Mouse (Mus musculus): ENCODE measurements around the gene Lsm12. TPM values are rescaled to one million over a fixed set of nuclear protein-coding genes. Genes with fewer than 3 reads are reported as not detected.

Gene Lsm12
- total RNA-seq, 2 experiments from 2014 or later, result 95.3 to 106 TPM

DNA sequence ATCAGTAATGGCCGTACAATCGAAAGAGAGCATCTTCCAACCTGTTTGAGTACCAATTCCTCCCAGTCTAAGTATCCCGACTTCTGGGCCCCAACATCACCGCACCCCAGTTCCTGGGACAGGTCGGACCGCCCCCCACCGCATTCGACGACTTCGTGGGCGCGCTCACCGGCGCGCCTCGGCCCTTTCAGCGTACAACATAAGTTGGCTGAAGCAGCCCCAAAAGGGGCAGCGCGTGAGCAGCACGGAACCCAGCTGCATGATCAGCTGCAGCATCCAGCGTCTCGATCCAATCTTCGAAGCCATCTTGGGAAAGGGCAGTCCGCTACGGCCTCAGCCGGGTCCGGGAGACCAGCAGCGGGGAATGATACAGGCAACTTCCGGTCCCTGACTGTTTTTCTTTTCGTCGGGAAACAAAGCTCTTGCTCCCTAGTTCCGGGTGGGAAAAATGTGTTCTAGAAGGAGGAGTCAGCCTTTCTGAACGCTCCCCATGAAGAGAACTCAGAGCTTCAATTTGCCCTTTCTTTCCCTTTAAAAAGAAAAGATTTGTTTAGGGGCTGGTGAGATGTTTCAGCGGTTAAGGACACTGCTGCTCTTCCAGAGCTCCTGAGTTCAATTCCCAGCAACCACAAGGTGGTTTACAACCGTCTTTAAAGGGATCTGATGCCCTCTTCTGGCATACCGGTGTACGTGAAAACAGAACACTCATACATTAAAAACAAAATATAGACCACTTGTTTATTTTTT, 28.9 kb downstream of the Lsm12 start, which contains the start of gene Tmem101:
TSS of gene Tmem101 (minus strand) at position 366 of the 747 bp plus-strand sequence.
- intact Hi-C loops (cut with DNase I), result no loop called here
- peak; percentile 52 for TF ChIP-seq CTCF (IDR thresholded peaks at IDR 0.05)
- Histone ChIP-seq H3K27ac (peak within 1 kb of the TSS; percentile 85), H3K4me3 (peak within 1 kb of the TSS; percentile 76)
- DNase-seq, result peak; percentile 94

DNA sequence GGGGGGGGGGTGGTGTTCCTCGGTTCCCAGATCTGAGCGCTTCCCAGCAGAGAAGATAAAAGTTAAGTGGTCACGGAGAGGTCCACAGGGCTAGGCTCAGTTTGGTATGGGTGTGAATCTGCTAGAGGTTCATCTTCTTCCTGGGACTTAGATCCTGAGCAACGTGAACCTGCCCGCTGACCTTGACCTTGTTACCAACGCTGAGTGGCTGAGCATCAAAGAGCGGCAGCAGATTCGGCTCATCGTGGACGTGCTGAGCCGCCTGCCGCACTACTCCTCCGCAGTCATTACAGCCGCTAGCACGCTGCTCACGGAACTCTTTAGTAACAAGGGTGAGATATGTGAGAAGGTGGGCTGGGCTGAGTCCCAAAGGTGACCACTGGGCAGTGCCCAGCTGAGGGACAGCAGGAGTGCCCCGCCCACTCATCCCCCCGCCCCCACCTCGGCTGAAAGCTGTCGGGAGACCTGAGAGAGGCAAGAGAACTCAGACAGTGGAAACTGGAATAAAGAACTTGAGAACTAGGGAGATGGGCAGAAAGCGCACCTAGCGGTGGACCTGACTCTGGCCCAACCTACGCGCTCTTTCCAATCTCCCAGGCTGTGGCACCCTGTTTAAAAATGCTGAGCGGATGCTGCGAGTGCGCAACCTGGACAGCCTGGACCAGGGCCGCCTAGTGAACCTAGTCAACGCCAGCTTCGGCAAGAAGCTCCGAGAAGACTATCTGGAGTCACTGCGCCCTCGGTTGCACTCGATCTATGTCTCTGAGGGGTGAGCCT, 37.7 kb downstream of the Lsm12 start:
- H3K27ac ChIP-seq, result no peak overlapping the region
- intact Hi-C loops (cut with DNase I), result no loop called here
- no peak overlapping the region for H3K4me3 ChIP-seq
- no peak for TF ChIP-seq CTCF (IDR thresholded peaks at IDR 0.05)
- DNase-seq, result no peak

DNA sequence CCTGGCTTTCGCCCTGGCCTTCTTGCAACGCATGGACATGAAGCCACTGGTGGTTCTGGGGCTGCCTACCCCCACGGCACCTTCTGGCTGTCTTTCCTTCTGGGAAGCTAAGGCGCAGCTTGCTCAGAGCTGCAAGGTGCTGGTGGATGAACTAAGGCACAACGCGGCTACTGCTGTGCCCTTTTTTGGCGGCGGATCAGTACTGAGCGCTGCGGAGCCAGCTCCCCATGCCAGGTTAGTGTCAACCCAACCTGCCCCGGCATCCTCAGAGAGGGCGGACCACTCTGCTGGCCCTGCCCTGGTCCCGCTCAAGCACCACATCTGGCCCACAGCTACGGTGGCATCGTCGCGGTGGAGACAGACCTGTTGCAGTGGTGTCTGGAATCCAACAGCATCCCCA, 38.6 kb downstream of the Lsm12 start:
- Histone ChIP-seq H3K4me3 (no peak overlapping the region), H3K27ac (no peak overlapping the region)
- no peak for TF ChIP-seq CTCF (IDR thresholded peaks at IDR 0.05)
- no peak for DNase-seq
- intact Hi-C loops (cut with DNase I), result no loop called here

DNA sequence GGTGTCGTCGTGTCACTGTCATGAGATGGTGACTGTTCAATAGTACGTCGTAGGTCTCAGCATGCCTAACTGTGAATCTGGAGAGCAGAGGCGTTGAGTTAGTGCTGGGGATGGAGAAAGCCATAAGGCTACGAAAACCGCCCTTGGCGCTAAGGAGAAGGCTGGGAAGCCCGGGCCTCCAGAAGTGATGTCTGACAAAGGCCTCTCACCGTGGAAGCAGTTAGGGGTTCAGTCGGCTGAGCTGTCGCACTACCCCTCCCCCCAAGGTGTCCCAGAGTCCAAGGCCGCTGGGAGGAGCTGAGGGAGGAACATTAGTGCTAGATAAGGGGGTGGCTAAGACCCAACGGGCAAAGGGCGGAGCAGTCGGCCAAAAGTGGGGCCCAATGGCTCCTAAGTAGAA, 39.1 kb downstream of the Lsm12 start:
- intact Hi-C loops (cut with DNase I), result no loop called here
- Histone ChIP-seq H3K27ac (no peak overlapping the region), H3K4me3 (peak overlapping the region; percentile 55; the same call in 1 of the 2 replicates)
- DNase-seq, result no peak
- TF ChIP-seq CTCF (IDR thresholded peaks at IDR 0.05), result no peak

DNA sequence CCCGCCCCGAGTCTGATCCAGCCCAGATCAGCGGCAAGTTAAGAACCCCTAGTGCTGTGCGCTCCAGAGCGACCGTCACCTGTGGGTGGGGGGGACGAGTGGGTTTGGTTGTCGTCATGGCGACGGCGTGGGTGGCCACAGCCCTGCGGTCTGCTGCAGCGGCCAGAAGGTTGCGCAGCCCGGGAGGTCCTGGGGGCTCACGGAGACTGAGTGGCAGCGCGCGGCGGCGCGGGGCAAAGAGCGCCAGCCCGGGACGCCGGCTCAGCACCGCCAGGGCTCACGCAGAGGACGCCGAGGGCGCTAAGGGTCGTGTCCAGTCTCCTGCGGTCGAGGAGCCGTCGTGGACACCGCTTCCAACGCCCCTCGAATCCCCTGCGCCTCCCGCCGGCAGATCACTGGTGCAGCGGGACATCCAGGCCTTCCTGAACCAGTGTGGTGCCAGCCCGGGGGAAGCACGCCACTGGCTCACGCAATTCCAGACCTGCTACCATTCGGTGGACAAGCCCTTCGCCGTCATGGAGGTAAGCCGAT, 39.6 kb downstream of the Lsm12 start, which contains the start of gene Nags:
TSS of gene Nags (plus strand) at position 43 of the 531 bp plus-strand sequence.
- no peak within 1 kb of the TSS for H3K27ac ChIP-seq
- no peak for DNase-seq
- intact Hi-C loops (cut with DNase I), result no loop called here
- no peak for TF ChIP-seq CTCF (IDR thresholded peaks at IDR 0.05)
- peak within 1 kb of the TSS; percentile 55 for H3K4me3 ChIP-seq

DNA sequence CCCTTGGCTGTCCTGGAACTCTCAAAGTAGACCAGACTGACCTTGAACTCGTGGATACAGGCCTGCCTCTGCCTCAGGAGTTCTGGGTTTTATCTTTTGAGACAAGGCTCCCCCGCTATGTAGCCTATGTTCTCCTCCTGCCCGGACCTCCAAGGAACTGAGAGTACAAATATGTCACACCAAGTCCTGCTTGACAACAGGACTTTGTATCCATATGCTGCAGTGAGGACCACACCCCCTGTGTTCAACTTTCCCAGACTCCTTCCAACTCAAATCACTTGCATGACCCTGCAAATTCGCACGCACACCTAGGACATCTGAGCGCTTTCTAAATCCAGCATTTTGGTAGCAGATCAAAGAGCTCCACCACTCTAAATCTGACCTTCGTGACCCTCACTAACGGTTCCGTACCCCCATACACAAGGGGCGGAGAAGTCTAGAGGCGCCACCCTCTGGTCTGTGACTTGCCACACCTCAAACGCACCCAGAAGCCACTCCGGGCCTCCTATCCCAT, 40.1 kb downstream of the Lsm12 start:
- intact Hi-C loops (cut with DNase I), result loop anchor here (5.0 kb wide), 1 partner anchor 122 kb away; the partner anchor contains the start of gene Asb16
- Histone ChIP-seq H3K27ac (no peak overlapping the region), H3K4me3 (peak overlapping the region; percentile 55)
- no peak for DNase-seq
- TF ChIP-seq CTCF (IDR thresholded peaks at IDR 0.05), result no peak

DNA sequence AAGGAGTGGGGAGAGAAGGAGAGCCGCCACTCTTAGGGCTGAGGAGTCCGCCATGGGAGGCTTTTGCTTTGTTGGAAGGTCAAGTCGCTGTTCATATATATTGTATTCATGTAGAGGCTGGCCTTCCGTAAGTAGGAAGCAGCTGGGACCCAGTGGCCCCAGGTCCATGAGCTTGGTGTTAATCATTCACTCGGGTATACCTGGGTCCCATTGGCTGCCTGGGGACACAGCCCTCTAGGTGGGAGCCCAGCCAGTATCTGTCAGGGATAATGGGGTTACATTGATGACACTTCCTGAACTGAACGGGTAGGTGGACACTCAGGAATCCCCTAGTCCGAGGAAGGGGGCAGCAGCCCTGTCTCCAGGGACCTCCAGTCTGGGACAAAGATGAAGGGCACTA, 42.7 kb downstream of the Lsm12 start:
- intact Hi-C loops (cut with DNase I), result loop anchor here (5.0 kb wide), 1 partner anchor 125 kb away; the partner anchor contains the start of gene Asb16
- no peak for TF ChIP-seq CTCF (IDR thresholded peaks at IDR 0.05)
- H3K27ac ChIP-seq, result no peak overlapping the region
- DNase-seq, result no peak
- H3K4me3 ChIP-seq, result no peak overlapping the region

DNA sequence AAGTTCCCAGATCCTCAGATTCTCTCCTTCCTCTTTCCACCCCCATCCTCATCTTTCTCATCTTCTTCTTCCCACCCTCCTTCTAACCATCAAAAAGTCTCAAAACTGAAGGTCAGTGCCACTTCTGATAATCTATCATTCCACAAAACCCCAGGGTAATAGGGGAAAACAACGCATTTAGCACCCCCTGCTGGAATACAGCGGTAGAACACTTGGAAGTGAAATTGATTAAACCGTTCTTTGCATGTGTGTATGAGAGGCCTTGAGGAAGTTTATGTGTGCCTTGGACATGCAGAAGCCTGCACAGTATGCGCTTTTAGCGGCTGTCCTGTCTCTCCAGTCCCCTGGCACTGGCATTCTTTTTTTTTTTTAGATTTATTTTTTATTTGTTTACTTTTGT, 44.6 kb downstream of the Lsm12 start:
- TF ChIP-seq CTCF (IDR thresholded peaks at IDR 0.05), result peak; percentile 85
- intact Hi-C loops (cut with DNase I), result loop anchor here (5.0 kb wide), 1 partner anchor 127 kb away; the partner anchor contains the start of gene Asb16
- Histone ChIP-seq H3K27ac (no peak overlapping the region), H3K4me3 (no peak overlapping the region)
- DNase-seq, result peak; percentile 43

DNA sequence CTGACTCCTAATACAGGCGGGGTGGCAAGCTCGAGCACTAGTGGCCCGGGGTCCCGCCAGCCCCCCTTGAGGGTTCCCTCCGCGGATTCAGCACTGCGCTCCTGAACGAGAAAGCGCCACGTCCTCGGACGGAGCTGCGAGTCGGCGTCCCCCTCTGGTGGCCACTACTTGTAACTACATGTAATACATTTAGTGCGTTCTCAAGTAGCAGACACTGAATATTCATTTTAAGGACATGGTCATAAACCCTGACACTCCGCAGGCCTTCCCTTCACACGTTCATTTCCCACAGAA, 46.7 kb downstream of the Lsm12 start:
- peak; percentile 74 for DNase-seq
- TF ChIP-seq CTCF (IDR thresholded peaks at IDR 0.05), result peak; percentile 91
- intact Hi-C loops (cut with DNase I), result loop anchor here (2.0 to 5.0 kb wide), 3 partner anchors 36 to 151 kb away; partner anchors contain the start of gene Dusp3
- no peak overlapping the region for H3K27ac ChIP-seq
- H3K4me3 ChIP-seq, result peak overlapping the region; percentile 52

DNA sequence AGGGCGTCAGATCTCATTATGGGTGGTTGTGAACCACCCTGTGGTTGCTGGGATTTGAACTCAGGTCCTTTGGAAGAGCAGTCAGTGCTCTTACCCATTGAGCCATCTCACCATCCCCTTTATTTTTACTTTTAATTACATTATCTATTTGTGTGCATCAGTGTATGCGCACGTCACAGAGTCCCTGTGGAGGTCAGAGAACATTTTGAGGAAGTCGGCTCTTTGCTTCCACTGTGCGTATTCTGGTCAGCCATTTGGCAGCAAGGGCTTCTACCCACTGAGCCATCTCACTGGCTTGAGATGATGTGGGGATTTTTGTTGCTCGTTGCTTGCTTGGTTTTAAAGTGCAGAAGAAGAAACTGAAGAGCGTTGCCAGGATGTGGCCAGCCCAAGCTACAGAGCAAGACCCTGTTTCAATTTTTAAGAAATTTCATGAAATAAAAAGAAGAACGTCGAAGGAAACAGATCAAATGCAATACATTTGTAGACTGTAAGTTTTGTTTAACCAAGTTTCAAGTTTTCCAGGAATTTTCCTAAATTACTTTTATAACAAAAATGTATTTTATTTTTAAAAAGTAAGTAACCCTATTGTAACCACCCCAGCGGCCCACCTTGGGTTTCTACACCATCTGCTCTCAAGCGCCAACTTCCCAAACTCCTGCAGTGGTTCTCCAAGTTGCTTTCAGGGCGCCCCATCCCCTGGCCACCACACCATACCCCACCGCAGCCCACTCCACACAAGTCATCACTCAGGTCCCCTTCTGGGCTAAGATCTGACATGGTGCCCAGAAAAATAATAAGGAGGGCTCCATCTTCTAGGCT, 47.3 kb downstream of the Lsm12 start:
- no peak overlapping the region for H3K27ac ChIP-seq
- H3K4me3 ChIP-seq, result peak overlapping the region; percentile 52
- DNase-seq, result no peak
- TF ChIP-seq CTCF (IDR thresholded peaks at IDR 0.05), result no peak
- intact Hi-C loops (cut with DNase I), result loop anchor here (2.0 to 5.0 kb wide), 3 partner anchors 35 to 151 kb away; partner anchors contain the start of gene Dusp3

DNA sequence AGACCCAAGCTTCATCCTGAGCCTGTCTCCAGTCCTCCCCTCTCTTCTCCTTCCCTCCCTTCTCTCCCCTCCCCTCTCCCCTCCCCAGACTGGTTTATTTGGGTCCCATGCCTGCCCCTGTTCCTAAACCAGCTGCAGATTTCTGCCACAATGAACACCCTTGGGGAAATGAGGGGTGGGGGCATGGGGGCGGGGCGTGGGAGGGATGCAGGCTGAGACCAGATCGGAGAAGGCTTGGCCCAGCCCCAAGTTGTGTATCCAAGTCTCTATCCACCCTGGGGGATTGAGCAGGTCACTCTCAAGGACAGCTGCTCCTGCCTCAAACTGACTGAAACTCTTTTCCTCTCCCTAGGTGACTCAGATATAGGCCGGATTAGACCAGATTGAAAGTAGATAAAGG, 50.6 kb downstream of the Lsm12 start:
- TF ChIP-seq CTCF (IDR thresholded peaks at IDR 0.05), result no peak
- Histone ChIP-seq H3K4me3 (no peak overlapping the region), H3K27ac (no peak overlapping the region)
- no peak for DNase-seq
- intact Hi-C loops (cut with DNase I), result no loop called here

DNA sequence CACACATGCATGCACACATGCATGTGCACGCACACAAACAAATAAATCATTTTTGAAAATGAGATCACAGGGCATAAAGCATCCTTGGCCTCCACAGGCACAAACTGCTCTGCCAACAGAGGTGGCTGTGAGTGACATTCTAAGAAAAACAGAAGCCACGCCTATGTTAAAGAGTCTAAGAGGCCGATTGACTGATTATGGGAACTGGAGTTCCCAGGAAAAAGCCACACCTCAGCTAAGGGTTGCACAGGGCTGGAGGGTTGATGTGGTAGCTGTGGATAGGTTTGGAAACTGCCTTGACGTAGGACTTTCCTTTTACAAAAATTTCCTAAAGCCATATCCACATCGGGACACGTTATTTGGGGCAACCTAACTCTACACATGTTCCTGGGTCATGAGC, 67.7 kb downstream of the Lsm12 start:
- no peak for TF ChIP-seq CTCF (IDR thresholded peaks at IDR 0.05)
- intact Hi-C loops (cut with DNase I), result no loop called here
- DNase-seq, result no peak

More for the DNA sequence above, 67.7 kb downstream of the Lsm12 start:
- H3K4me3 ChIP-seq, result no peak overlapping the region
- H3K27ac ChIP-seq, result no peak overlapping the region

Data from gastrocnemius, adult 2 months (tissue).